Mouse (Mus musculus): ENCODE results near the gene Hspa12a.
A peak's percentile ranks its signal among the peaks of the same experiment; 100 is the strongest.
"Not testable (repeated sequence)": the region's sequence is repeated elsewhere in the genome, so short reads cannot be mapped to it uniquely, and the experiment has no call there.

The Hspa12a gene

DNA sequence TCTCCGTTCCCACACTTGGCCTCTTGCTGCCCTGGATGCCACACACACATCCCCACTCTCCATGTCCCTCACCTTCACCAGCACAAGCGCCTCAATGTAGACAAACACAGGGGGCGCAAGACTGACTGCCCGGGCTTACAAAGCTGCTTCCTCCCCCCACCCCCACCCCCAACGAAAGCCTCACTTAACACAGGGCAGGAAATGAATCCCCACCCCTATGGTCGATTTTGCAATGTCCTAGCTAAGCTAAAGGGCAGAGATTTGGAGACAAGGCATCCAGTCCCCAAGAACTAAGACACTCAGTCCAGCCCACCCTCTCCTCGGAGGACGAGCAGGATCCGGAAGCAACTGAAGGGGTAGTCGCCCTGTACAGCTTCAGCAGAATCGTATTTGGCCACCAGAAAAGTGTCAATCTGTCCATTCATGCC is 32.5 kb downstream of the Hspa12a start:
- no peak for DNase-seq (ENCODE audit: inconsistent ontology term)

DNA sequence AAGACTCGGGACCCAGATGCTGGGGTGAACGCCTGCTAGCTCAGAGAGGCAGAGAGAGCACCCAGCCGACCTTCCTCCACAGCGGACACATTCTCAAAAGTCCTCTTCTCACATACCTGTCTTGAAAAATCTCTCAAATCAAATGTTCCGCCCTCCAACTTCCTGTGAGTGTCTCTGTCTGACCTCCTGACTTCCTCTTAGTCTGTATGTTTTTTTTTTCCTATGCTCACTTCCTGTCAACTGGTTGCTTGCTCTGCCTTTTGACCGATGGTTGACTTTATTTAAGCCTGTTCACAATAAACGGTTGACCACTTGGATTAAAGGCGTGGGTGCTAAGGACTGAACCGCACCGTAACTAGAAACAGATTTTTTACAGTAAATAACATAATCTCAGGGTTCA is 35.4 kb downstream of the Hspa12a start:
- no peak for DNase-seq (ENCODE audit: inconsistent ontology term)

DNA sequence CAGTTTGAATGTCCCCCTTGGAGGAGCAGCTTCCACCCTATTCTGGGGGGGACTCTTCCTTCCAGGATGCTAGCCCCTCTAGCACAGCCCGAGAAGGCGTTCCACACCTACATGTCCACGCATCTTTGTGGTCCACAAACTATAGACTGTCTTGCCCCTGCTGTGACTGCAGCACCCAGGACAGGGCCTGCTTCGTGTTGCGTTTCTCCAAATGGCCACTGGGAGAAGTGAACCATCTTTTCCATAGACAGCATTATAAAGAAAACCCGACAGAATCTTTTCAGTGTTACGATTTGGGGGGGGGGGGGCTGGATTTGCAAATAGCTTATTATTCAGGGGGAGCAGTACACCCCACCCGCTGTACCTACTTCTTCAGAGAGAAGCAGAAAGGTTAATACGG is 36.8 kb downstream of the Hspa12a start:
- no peak for DNase-seq (ENCODE audit: inconsistent ontology term)

DNA sequence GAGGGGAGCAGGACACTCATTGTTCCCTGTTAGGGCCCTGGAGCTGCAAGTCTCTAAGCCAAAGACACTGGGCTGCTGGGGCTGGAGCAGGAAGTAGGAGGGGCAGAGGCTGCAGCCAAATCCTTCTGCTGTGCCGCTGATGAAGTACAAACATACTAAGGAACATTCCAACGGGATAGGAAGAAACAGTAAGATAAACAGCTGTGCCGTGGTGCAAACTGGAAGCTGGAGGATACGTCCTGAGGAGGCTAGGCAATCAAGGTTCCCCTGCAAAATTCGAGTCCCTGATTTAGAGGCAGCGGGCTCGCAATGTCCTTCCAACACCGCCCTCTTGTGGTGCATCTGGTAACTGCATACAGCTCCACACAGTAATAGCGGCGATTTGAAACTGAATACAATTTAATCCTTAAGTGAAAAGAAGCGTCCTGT is 39.5 kb downstream of the Hspa12a start:
- peak; percentile 40 for DNase-seq (ENCODE audit: inconsistent ontology term)

DNA sequence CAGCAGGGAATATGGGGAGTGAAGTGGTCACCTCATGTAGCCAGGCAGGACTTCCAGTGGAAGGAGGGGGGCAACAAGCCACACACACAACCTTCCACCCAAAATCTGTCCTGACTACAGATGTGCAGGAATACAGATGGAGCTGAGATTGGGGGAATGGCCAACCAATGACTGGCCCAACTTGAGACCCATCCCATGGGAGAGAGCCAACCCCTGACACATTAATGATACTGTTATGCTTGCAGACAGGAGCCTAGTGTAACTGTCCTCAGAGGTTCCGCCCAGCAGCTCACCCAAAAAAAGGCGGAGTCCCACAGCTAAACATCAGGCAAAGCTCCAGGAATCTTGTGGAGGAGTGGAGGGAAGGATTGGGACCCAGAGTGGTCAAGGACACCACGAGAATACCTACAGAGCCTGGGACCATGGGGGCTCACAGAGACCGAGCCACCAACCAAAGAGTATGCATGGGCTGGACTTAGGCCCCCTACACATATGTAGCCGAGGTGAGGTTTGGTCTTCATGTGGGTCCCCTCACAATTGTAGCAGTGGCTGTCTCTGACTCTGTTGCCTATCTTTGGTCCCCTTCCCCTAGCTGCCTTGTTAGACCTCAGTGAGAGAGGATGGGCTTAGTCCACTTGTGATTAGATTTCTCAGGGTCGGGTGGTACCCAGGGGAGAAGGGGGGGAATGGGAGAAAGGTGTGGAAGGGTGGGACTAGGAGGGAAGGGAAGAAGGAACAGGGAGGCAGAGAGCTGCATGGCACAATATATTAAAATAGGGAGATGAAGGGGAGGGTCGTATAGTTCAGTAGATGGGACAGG is 40.2 kb downstream of the Hspa12a start:
- no peak for DNase-seq (ENCODE audit: inconsistent ontology term)

DNA sequence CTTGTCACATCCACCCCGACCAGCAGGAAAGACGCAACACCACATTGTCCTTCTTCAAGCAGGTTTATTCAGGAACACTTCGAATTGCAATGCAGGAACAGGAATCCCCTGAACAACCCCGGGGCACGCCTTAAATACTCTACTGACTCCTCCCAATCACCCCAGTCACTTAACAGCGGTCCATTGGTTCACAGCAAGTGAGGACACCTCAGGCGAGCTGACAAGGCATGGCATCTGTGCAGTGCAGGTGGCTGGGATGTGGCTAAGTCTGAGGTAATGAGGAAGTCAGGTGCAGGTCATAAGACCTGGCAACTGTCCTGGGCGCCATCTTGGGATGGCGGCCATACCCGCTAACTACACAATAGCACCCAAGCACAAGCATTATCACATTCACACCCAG is 43.0 kb downstream of the Hspa12a start:
- not testable (repeated sequence) for DNase-seq (ENCODE audit: inconsistent ontology term)

DNA sequence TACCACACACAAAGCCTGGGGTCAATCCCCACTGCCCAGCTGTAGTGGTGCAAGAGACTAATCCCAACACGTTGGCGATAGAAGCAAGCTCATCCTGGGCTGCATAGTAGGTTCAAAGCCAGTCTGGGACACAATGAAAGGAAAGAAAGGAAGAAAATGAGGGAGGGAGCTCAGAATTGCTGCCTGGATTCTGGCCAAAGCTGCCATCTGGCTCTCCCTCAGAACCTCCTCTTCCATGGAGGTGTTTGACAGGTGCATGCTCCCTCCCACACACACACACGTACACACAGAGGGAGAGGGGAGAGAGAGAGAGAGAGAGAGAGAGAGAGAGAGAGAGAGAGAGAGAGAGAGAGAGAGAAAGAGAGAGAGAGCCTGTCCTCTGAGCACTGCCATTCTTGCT is 47.2 kb downstream of the Hspa12a start:
- no peak for DNase-seq (ENCODE audit: inconsistent ontology term)

DNA sequence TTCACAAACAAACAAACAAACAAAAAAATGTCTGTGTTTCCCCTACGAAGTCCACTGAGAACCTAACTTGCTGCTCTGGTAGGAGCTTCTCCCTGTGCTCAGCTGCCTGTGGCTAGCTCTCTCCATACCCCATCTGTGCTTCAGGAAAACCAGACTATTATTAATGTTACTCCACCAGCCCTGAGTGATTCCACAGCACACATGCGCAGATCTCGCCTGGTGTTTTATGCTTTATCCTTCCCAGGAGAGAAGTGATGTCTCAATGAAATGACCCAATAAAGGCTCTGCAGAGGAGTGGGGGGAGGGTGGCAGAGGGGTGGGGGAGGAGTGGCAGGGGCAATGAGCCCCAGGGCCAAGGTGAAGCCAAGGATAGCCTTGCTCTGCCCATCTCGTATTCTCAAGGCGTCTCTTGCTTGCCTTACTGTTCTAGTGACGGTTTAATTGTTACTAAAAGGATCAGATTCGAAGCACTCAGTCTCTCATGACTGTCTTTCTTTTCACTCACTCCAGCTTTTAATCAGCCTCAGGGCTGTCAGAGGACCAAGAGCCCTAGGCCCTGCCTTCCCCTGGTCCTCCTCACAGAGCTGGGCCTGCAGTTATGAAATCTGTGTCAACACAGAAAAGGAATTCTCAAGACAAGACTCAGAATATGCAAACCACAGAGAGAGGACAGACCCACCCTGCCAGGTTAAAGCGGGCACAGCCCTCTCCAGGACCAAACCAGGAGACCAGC is 54.0 kb downstream of the Hspa12a start:
- no peak for DNase-seq (ENCODE audit: inconsistent ontology term)

DNA sequence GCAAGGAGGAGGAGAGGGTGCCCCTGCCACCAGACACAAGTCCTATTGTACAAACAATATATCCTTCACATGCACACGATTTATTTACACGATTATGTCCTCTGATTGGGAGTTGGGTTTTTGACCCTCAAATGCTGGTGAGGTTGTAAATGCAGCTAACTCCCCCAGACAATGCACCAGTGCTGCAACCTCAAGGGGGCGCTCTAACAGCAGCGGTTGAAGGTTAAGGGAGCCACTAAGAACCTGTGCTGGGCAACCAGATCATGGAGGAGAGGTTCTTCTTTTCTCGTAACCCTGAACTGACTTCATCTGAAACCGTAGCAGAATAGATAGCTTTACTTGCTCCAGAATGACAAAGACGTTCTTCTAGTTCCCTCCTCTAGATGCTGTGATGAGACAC is 57.0 kb downstream of the Hspa12a start:
- DNase-seq (ENCODE audit: inconsistent ontology term) = no peak

DNA sequence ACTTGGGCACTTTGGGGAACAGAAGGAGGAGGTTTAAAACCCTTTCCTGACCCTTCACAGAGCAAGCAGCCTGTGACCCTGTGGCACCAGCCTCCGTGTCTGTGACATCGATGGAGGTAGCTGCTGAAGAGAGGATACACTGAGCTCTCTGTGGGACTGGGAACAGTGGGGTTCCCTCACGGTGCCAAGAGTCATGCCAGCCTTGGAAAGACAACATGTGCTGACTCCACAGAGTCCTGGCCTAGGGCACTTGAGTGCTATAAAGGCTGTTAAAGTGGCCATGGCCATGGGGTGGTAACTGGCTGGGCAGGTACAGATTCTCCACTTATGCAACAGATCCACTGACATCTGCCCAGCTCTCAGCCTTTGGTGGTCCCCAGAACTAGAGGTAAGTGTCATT is 60.0 kb downstream of the Hspa12a start:
- DNase-seq (ENCODE audit: inconsistent ontology term) = no peak

DNA sequence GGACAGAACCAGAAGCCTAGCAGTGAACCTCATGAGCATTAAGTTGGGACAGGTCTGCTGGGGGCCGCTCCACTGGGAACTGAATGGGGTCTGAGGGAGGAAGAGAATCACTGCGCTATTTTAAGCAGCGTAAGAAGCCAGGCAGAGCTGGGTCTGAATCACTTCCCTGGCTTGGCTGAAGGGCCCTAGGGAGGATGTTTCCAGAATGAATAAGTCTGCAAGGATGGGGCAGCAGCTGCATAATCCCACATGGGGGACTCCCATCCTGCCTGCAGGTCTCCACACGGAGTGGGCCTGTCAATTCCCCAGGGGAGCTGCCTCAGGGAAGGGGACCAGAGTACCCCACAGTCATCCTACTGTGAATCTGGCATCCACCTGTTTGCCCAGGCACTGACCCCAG is 61.1 kb downstream of the Hspa12a start:
- no peak for DNase-seq (ENCODE audit: inconsistent ontology term)

DNA sequence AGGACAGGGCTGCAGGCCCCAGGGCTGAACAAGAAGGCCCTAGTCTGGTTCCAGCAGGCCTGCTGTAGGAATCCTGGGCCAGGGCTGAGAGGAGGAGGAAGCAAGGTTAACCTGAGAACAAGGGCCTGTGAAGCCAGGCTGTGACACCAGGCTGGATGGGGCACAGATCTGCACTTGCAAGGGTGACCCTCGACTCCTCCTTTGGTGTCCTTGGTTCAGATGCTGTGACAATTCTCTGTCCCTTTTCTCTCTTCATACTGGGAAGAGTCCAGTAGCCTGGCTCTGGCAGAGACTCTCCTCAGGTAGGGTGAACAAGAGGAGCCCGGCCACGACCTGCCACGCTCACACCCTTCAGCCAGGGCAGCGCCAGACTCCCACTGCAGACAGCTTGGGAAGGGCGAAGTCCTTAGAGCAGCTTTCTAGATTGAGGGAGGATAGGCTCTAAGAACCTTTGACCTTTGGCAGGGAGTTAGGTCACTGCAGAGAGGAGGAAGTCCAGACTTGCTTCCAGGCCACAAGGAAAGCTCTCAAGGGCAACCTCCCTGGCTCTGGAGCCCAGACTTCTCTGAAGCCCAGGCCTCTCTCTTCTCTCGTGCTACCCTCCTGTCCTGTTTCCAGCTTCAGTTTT is 64.0 kb downstream of the Hspa12a start:
- DNase-seq (ENCODE audit: inconsistent ontology term) = no peak

DNA sequence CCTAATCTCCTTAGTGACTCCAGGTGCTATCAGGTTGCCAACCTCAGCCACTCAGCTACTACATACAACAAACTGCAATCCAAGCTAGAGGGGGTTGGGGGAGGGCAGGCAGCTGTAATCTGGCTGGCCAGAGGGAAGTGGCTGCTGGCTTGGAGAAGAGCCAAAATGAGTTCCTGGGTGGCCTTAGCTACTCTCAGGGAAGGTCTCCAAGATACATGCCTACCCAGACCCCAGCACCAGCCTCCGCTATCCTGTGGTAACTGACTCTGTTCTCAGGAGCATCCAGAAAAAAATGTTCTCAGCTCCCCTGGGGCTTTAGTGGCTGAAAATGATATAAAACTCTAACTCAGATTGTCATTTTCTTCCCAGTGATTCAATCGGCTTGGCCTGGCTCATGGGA is 64.9 kb downstream of the Hspa12a start:
- DNase-seq (ENCODE audit: inconsistent ontology term) = peak; percentile 32

DNA sequence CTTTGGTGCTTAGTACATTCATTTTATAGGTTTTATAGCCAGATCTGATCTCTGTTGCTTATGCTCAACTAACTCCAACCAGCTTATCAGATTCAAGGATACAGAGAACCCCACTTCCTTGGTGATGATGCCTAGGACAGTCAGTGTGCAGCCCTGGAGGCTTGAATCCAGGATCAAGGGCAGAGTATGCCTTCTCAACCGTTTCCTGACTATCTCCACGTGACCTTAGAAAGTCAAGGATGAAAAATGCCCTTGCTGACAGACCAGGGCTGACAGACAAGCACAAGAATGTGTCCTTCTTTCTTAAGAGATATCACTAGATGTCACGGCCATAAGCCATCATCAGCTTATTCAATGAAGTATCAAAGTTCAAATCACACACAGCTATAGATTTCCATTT is 69.9 kb downstream of the Hspa12a start:
- no peak for DNase-seq (ENCODE audit: inconsistent ontology term)

DNA sequence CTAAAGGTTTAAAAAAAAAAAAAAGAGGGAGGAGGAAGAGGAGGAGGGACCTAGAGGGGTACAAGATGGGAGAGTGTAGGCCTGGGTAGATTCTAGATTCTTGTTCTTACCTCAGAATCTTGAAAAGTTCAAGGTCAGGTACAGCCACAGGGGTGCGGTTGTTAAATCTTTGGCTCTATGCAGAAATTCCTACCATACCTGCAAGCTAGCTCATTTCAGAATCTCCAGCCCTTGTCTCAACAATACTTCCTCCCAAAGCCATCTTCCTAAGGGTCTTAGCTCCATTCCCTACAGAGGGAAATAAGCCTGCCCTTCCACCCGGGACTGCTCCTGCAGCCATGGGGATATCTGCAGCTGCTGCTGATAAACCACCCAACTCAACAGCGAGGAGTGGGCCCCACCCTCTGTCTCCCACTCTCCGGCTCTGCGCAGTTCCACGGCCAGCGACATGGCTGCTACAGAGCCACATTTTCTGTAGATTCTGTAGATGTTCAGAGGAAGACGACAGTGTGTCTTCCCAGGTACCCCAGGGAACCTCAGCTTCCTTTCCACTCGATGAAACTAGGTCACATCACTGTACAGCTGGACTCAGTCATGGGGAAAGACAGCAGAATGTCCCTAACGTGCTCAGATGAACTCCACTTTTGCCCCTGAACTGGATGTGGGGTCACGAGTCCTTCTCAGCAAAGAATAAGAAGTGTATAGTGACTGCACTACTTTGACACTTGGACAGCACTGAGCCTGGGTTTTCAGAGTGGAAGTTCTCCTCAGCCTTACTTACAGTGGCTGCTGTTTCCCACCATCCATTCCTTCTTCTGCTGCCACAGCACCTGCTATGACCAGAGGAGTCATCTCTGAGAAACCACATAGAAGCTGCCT is 70.8 kb downstream of the Hspa12a start:
- DNase-seq (ENCODE audit: inconsistent ontology term) = no peak

DNA sequence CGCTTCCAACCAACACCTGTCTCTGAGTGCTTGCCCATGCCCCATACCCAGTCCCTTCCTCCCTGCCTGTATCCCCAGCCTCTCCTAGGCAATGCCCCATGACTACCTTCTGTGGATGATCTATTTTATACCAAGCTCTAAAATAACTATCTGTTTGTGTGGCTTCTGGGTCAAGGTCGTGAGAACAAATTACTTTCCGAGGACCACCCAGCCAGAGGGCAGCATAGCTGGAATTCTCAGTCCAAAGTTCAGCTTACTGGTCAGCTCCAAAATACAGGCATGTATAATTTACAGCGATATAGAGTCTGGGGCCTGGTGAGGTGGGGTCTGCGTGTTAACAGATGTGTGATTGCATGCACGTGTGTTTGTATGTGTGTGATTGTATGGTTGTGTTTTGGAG is 71.6 kb downstream of the Hspa12a start:
- DNase-seq (ENCODE audit: inconsistent ontology term) = no peak

DNA sequence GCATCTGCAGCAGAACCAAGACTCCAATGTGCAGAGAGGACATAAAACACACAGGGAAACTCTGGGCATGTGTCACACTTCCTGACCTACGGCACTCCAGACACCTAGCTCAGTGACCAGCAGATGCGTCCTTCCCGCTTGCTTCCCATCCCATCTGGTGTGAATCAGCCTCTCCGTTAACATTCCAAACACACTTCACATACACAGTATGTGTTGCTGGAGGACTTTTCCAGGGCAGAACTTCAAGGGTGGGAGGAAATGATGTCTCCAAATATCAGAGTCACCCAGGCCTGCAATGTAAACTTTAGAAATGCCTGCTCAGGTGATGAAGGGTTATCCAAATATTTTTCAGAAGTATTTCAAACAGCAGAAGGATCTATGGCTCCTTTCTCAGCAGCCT is 76.8 kb downstream of the Hspa12a start:
- DNase-seq (ENCODE audit: inconsistent ontology term) = no peak

DNA sequence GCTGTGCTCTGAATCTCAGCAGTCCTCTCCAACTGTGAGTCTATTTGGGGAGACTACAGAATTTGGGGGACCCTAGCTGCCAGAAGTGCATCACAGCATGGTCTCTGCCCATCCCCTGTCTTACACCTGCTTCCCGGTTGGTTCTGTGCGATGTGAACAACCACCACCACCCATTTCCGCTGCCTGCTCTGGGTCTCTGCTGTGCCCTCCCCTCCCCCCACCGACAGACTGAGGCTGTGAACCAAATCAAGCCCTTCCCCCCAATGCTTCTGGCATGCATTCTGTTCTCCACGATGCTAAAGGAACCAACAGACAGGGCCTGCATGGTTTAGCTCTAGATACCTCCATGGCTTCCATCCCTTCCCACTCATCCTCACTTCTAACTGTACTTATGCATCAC is 78.2 kb downstream of the Hspa12a start:
- no peak for DNase-seq (ENCODE audit: inconsistent ontology term)

DNA sequence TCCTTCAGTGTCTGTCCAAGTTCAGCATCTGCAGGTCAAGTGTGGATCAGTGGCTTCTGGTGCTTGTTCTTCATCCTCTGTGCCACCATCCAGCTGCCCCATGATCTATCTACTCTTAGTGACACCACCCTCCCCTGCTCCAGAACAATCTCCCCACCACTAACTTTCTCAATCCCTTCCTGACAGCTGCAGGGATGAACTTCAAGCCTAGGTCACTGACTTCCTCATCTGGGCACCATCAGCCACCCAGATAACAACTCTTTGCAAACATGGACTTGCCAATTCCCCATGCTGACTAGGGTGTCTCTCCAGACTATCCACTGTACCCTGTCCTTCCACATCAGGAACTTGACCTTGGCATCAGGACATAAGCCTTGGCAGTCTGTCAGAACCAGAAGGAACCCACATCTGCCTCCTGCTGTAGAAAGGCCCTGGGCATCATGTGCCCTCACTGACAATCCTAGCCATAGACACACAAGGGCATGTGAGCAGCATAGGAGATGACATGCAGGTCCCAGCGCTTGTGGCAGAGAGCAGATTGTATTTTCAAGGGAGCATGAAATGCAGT is 79.4 kb downstream of the Hspa12a start:
- no peak for DNase-seq (ENCODE audit: inconsistent ontology term)

DNA sequence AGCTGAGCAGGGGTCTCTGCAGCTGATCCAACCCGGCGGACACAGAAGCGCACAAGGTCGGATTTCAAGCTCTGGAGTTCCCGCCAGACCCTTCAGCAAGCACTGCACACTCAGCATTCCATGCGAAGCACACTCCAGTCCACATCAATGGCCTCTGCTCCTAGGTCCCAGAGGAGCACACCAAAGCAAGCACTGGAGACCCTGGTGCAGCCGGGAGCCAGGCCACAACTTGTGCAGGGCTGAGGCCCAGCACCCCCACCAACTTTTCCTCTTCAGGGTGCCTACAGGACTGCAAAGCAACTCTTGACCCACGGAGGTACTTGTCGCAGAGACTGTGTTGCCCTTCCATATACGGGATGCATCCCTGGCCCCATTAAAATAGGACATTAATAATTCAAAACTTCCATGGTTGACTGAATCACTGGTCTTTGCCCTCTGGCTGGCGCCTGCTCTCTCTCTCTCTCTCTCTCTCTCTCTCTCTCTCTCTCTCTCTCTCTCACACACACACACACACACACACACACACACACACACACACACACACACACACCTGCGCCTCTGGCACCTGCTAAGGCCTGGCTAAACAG is 82.2 kb downstream of the Hspa12a start:
- no peak for DNase-seq (ENCODE audit: inconsistent ontology term)

Measured in Muller cell, postnatal 12 days (primary cell).